Mouse (Mus musculus) midbrain, postnatal 0 days (tissue): ENCODE data around the gene Rab7. TPM values are rescaled to one million over a fixed set of nuclear protein-coding genes. Genes with fewer than 3 reads are reported as not detected.
"Not testable (repeated sequence)": the region's sequence is repeated elsewhere in the genome, so short reads cannot be mapped to it uniquely, and the experiment has no call there.

Experiments used
- ATAC-seq: fragments of 200-750 bp; cut with Nextera tagmentation; 2 replicates; pipeline ENCODE4 v1.8.0; 2017; ENCODE audit warnings: moderate number of reproducible peaks, mild to moderate bottlenecking, moderate TSS enrichment, moderate library complexity; ENCODE audit not compliant: low FRiP score
- DNase-seq: peaks from one replicate; pipeline ENCODE4 v3.0.0-alpha.2; 2015; ENCODE audit warnings: low spot score
- H3K27ac ChIP-seq: fragments of 300-500 bp; sonication (generic); 2 replicates; pipeline ENCODE4 v1.5.1; 2014; ENCODE audit warnings: low read depth, mild to moderate bottlenecking, low read length, mixed read lengths
- H3K27me3 ChIP-seq: fragments of 300-500 bp; sonication (generic); 2 replicates; pipeline ENCODE4 v1.6.1; 2014; ENCODE audit warnings: low read length, control low read depth, mixed read lengths; ENCODE audit not compliant: insufficient read depth
- H3K36me3 ChIP-seq: fragments of 300-500 bp; sonication (generic); 2 replicates; pipeline ENCODE4 v1.6.1; 2014; ENCODE audit warnings: low read length, control low read depth, mixed read lengths; ENCODE audit not compliant: insufficient read depth
- H3K4me1 ChIP-seq: fragments of 300-500 bp; sonication (generic); 2 replicates; pipeline ENCODE4 v1.6.1; 2014; ENCODE audit warnings: mild to moderate bottlenecking, control low read depth, antibody characterized with exemption, low read length, mixed read lengths; ENCODE audit not compliant: insufficient read depth
- H3K4me2 ChIP-seq: fragments of 300-500 bp; sonication (generic); 2 replicates; pipeline ENCODE4 v1.6.1; 2014; ENCODE audit warnings: low read depth, mild to moderate bottlenecking, low read length, mixed read lengths; ENCODE audit not compliant: poor library complexity, severe bottlenecking
- H3K4me3 ChIP-seq: fragments of 300-500 bp; sonication (generic); 2 replicates; pipeline ENCODE4 v1.5.1; 2014; ENCODE audit warnings: low read depth, mild to moderate bottlenecking, low read length, moderate library complexity
- H3K9ac ChIP-seq: fragments of 300-500 bp; sonication (generic); replicated peaks from 2 replicates; pipeline ENCODE4 v1.6.1; 2014; ENCODE audit warnings: mild to moderate bottlenecking, low read length, moderate library complexity, mixed read lengths; ENCODE audit not compliant: poor library complexity, severe bottlenecking
- H3K9me3 ChIP-seq: fragments of 300-500 bp; sonication (generic); 2 replicates; pipeline ENCODE4 v1.6.1; 2016; ENCODE audit warnings: low read length, control low read depth
- CTCF ChIP-seq: IDR thresholded peaks from 2 replicates; pipeline ENCODE4 v1.5.1; 2016; ENCODE audit warnings: antibody characterized with exemption, mild to moderate bottlenecking
- WGBS: fragments of 180-500 bp; shearing (Covaris S2); extraction: QIAGEN DNeasy Blood & Tissue Kit; methylation state at CpG from one replicate; pipeline ENCODE4 v1.1.7; 2014; 5-methylcytosine and 5-hydroxymethylcytosine counted together
- microRNA-seq: library from miRNA; unstranded; fragments of <30 nt; microRNA quantifications from one replicate; pipeline ENCODE4, GENCODE M21; 2016; ENCODE audit warnings: borderline number of aligned reads
- polyA plus RNA-seq: library from polyadenylated mRNA; unstranded; fragments of >200 nt; fragmentation: Nextera tagmentation; extraction: Ambion mirVana; gene quantifications from 2 replicates; pipeline ENCODE4 v1.2.1, GENCODE M21; 2015
- total RNA-seq: library from RNA; depleted of rRNA; stranded (reverse); fragments of >200 nt; gene quantifications from 2 replicates; pipeline ENCODE4 v1.2.3, GENCODE M21; 2014; rRNA removed

The Rab7 gene
- total and polyA plus RNA-seq, 2 experiments from 2014 or later = 87.5 to 356 TPM

GRCm38 (mm10) chr6:87981547-87982256, 63.4 kb downstream of the Rab7 start, which contains the start of gene H1fx:
H1fx (minus strand) TSS chr6:87981637.
- WGBS = under 1% methylated on average over 52 of the region's 55 CpGs
- ATAC-seq = peak; percentile 82
- peaks cover 9% of the 10 kb centered on the region for H3K36me3 ChIP-seq
- peak within 1 kb of the TSS; percentile 89 for H3K4me2 ChIP-seq
- peak within 1 kb of the TSS; percentile 95 for H3K4me3 ChIP-seq
- TF ChIP-seq CTCF = peak; percentile 66
- no peaks in the 10 kb centered on the region for H3K9me3 ChIP-seq
- DNase-seq = peak; percentile 87
- H3K4me1 ChIP-seq = peaks cover 12% of the 10 kb centered on the region; the same call in 1 of the 2 replicates
- H3K27me3 ChIP-seq = no peaks in the 10 kb centered on the region
- peak within 1 kb of the TSS; percentile 90 for H3K9ac ChIP-seq
- peak within 1 kb of the TSS; percentile 91 for H3K27ac ChIP-seq

- ATAC-seq = peak; percentile 35
- DNase-seq = peak; percentile 37
- Histone ChIP-seq H3K9ac (peak overlapping the region; percentile 90), H3K36me3 (peaks cover 9% of the 10 kb centered on the region), H3K27me3 (no peaks in the 10 kb centered on the region), H3K4me3 (peak overlapping the region; percentile 95), H3K4me1 (peaks cover 12% of the 10 kb centered on the region; the same call in 1 of the 2 replicates), H3K9me3 (no peaks in the 10 kb centered on the region), H3K4me2 (peak overlapping the region; percentile 89), H3K27ac (peak overlapping the region; percentile 91)
- under 1% methylated on average over 39 of the region's 56 CpGs for WGBS
- no peak for TF ChIP-seq CTCF
Observed at GRCm38 (mm10) chr6:87981030-87981485, 64.0 kb downstream of the Rab7 start.

GRCm38 (mm10) chr6:87980374-87981029, 64.6 kb downstream of the Rab7 start:
- ATAC-seq = peak; percentile 91
- Histone ChIP-seq H3K4me2 (peak overlapping the region; percentile 89), H3K4me3 (peak overlapping the region; percentile 95), H3K27me3 (no peaks in the 10 kb centered on the region), H3K9me3 (no peaks in the 10 kb centered on the region), H3K36me3 (peaks cover 9% of the 10 kb centered on the region), H3K9ac (peak overlapping the region; percentile 90), H3K27ac (peak overlapping the region; percentile 91), H3K4me1 (peaks cover 12% of the 10 kb centered on the region; the same call in 1 of the 2 replicates)
- under 1% methylated on average over 61 of the region's 66 CpGs for WGBS
- peak; percentile 72 for TF ChIP-seq CTCF
- peak; percentile 94 for DNase-seq

- H3K9ac ChIP-seq = no peak overlapping the region
- peak overlapping the region; percentile 91 for H3K27ac ChIP-seq
- DNase-seq (no peak), ATAC-seq (0 out of 2 replicates have a peak, but pooled peaks have one; percentile 5)
- H3K27me3 ChIP-seq = no peaks in the 10 kb centered on the region
- peaks cover 5% of the 10 kb centered on the region for H3K36me3 ChIP-seq
- H3K4me2 ChIP-seq = peak overlapping the region; percentile 89
- 59% methylated on average over 3 of the region's 3 CpGs for WGBS
- TF ChIP-seq CTCF = no peak
- H3K4me1 ChIP-seq = peaks cover 12% of the 10 kb centered on the region; the same call in 1 of the 2 replicates
- no peaks in the 10 kb centered on the region for H3K9me3 ChIP-seq
- peak overlapping the region; percentile 95 for H3K4me3 ChIP-seq
Observed at GRCm38 (mm10) chr6:87979728-87980127, 65.3 kb downstream of the Rab7 start.

GRCm38 (mm10) chr6:87970041-87970440, 75.0 kb downstream of the Rab7 start:
- no peak overlapping the region for H3K9ac ChIP-seq
- ATAC-seq = no peak
- no peak overlapping the region for H3K27ac ChIP-seq

GRCm38 (mm10) chr6:87962457-87962856, 82.6 kb downstream of the Rab7 start:
- not testable (repeated sequence) for H3K27ac ChIP-seq, DNase-seq, H3K4me1 ChIP-seq, H3K4me2 ChIP-seq, H3K9ac ChIP-seq, H3K9me3 ChIP-seq, H3K4me3 ChIP-seq, H3K36me3 ChIP-seq, ATAC-seq, H3K27me3 ChIP-seq
- WGBS = 80% methylated on average over 4 of the region's 4 CpGs

More at GRCm38 (mm10) chr6:87970041-87970440, 75.0 kb downstream of the Rab7 start:
- Histone ChIP-seq H3K27me3 (no peaks in the 10 kb centered on the region), H3K4me3 (no peak overlapping the region), H3K4me1 (no peaks in the 10 kb centered on the region), H3K4me2 (no peak overlapping the region), H3K9me3 (no peaks in the 10 kb centered on the region), H3K36me3 (no peaks in the 10 kb centered on the region)
- 28% methylated on average over 2 of the region's 2 CpGs for WGBS
- no peak for TF ChIP-seq CTCF
- DNase-seq = no peak

Small RNA genes within 50 kb of the gene (microRNA-seq; reads per million reads assigned to microRNA genes)
- not detected for gene Gm47286

Other genes starting within 250 kb of the Rab7 start
- gene Rab43, start 233.1 kb downstream of the Rab7 start, total RNA-seq = 23.2 and 31.6 TPM in 2 replicates
- 7.7 and 9.9 TPM in 2 replicates for gene Rab43, start 233.1 kb downstream of the Rab7 start, polyA plus RNA-seq
- gene Gm45140, start 209.5 kb downstream of the Rab7 start, total RNA-seq = 5.4 TPM in 1 of 2 replicates, not detected in the other
- 1.2 and 1.8 TPM in 2 replicates for gene Gm45140, start 209.5 kb downstream of the Rab7 start, polyA plus RNA-seq
- gene Isy1, start 206.5 kb downstream of the Rab7 start, total RNA-seq = 21.7 and 22.5 TPM in 2 replicates
- gene Isy1, start 206.5 kb downstream of the Rab7 start, polyA plus RNA-seq = 20.7 and 25.9 TPM in 2 replicates
- 178 and 197 TPM in 2 replicates for gene Cnbp, start 194.2 kb downstream of the Rab7 start, total RNA-seq
- gene Cnbp, start 194.2 kb downstream of the Rab7 start, polyA plus RNA-seq = 550 and 577 TPM in 2 replicates
- 202 and 226 TPM in 2 replicates for gene Copg1, start 157.5 kb downstream of the Rab7 start, total RNA-seq
- gene Copg1, start 157.5 kb downstream of the Rab7 start, polyA plus RNA-seq = 191 and 216 TPM in 2 replicates
- 30.7 and 33.0 TPM in 2 replicates for gene Hmces, start 131.3 kb downstream of the Rab7 start, total RNA-seq
- 34.6 and 35.5 TPM in 2 replicates for gene Hmces, start 131.3 kb downstream of the Rab7 start, polyA plus RNA-seq
- 22.7 and 31.8 TPM in 2 replicates for gene H1fx, start 63.6 kb downstream of the Rab7 start, total RNA-seq
- gene H1fx, start 63.6 kb downstream of the Rab7 start, polyA plus RNA-seq = 42.8 and 52.8 TPM in 2 replicates
- 196 and 198 TPM in 2 replicates for gene Rpn1, start 39.2 kb upstream of the Rab7 start, total RNA-seq
- gene Rpn1, start 39.2 kb upstream of the Rab7 start, polyA plus RNA-seq = 252 and 261 TPM in 2 replicates
- gene Gata2, start 148.6 kb upstream of the Rab7 start, total RNA-seq = 9.2 and 19.3 TPM in 2 replicates
- 17.2 and 18.5 TPM in 2 replicates for gene Gata2, start 148.6 kb upstream of the Rab7 start, polyA plus RNA-seq
- gene Dnajb8, start 177.0 kb upstream of the Rab7 start, total RNA-seq = not detected in 2 replicates
- not detected in 2 replicates for gene Dnajb8, start 177.0 kb upstream of the Rab7 start, polyA plus RNA-seq